Mouse (Mus musculus) megakaryocyte, embryonic 14.5 days (primary cell): ENCODE data around the gene Rpl18a.

ENCODE experiments used
- FLI1 ChIP-seq: IDR thresholded peaks from 2 replicates; pipeline ENCODE4 v1.6.1; 2012; ENCODE audit warnings: low read length, inconsistent platforms, mixed read lengths
- GATA1 ChIP-seq: IDR thresholded peaks from 3 replicates; pipeline ENCODE4 v1.6.1; 2012; ENCODE audit warnings: mixed read lengths, low read length, inconsistent platforms, borderline replicate concordance

- TF ChIP-seq FLI1 = no peak
- no peak for TF ChIP-seq GATA1
Observed at GRCm38 (mm10) chr8:70937200-70937599, 40.0 kb upstream of the Rpl18a start.
